ENCODE assay signal across 13 mouse cellular contexts in genomic region chr5:99597701-99598100, GRCm38 (mm10).
DNase-seq lines count a peak whose midpoint lies in the region; ATAC-seq and TF ChIP-seq lines count a peak whose summit lies in the region.
"Had no signal": no experiment of that assay in that cellular context is flagged by ENCODE, and none has a peak within 500 bp of the region (broad histone marks: within the 10 kb centered on the region; RNA-seq: fewer than 3 reads in every experiment).

No protein-coding gene starts in this region.

- no peaks in the 10 kb centered on the region; the same call in 1 of the 2 replicates for H3K36me3 ChIP-seq in hindbrain, embryonic 13.5 days
- no peaks in the 10 kb centered on the region for H3K36me3 ChIP-seq in hindbrain, embryonic 11.5 days (ENCODE audit: control insufficient read depth, insufficient read depth, low read length)
- no peaks in the 10 kb centered on the region for H3K36me3 ChIP-seq in neural tube, embryonic 13.5 days
- no peaks in the 10 kb centered on the region for H3K36me3 ChIP-seq in forebrain, embryonic 15.5 days
- H3K36me3 ChIP-seq: limb, embryonic 12.5 days had no signal

- 43% methylated on average over 7 of the region's 7 CpGs for WGBS in hindbrain, embryonic 13.5 days
- 60% methylated on average over 7 of the region's 7 CpGs for WGBS in hindbrain, embryonic 11.5 days
- 18% methylated on average over 7 of the region's 7 CpGs for WGBS in neural tube, embryonic 13.5 days
- 35% methylated on average over 7 of the region's 7 CpGs for WGBS in forebrain, embryonic 15.5 days

- H3K4me1 ChIP-seq in hindbrain, embryonic 13.5 days (replicated peaks), result peaks cover 33% of the 10 kb centered on the region
- H3K4me1 ChIP-seq in hindbrain, embryonic 11.5 days (replicated peaks; ENCODE audit: control insufficient read depth, insufficient read depth, low read length), result no peaks in the 10 kb centered on the region
- peaks cover 30% of the 10 kb centered on the region for H3K4me1 ChIP-seq in neural tube, embryonic 13.5 days (replicated peaks)
- H3K4me1 ChIP-seq in forebrain, embryonic 15.5 days, result peaks cover 30% of the 10 kb centered on the region

- ATAC-seq in hindbrain, embryonic 13.5 days (ENCODE audit: low FRiP score), result 0 out of 2 replicates have a peak, but pooled peaks have one; percentile 49
- no peak for ATAC-seq in hindbrain, embryonic 11.5 days (ENCODE audit: low FRiP score)
- peak; percentile 63 for ATAC-seq in neural tube, embryonic 13.5 days (ENCODE audit: low read depth)
- ATAC-seq in forebrain, embryonic 15.5 days (replicated peaks), result peak; percentile 69

- TF ChIP-seq CTCF in gastrocnemius, adult 2 months (IDR thresholded peaks at IDR 0.05), result no peak

- H3K27me3 ChIP-seq in hindbrain, embryonic 13.5 days, result peaks cover 4% of the 10 kb centered on the region; the same call in 1 of the 2 replicates
- H3K27me3 ChIP-seq in hindbrain, embryonic 11.5 days (ENCODE audit: control insufficient read depth, insufficient read depth, low read length), result no peaks in the 10 kb centered on the region
- no peaks in the 10 kb centered on the region for H3K27me3 ChIP-seq in neural tube, embryonic 13.5 days
- H3K27me3 ChIP-seq in forebrain, embryonic 15.5 days, result no peaks in the 10 kb centered on the region

- 0 out of 2 replicates have a peak overlapping the region, but pooled peaks have one; percentile 8 for H3K4me2 ChIP-seq in hindbrain, embryonic 13.5 days
- no peak overlapping the region for H3K4me2 ChIP-seq in hindbrain, embryonic 11.5 days (replicated peaks; ENCODE audit: low read depth, low read length)
- no peak overlapping the region for H3K4me2 ChIP-seq in neural tube, embryonic 13.5 days
- no peak overlapping the region for H3K4me2 ChIP-seq in forebrain, embryonic 15.5 days (replicated peaks)
- H3K4me2 ChIP-seq: limb, embryonic 12.5 days had no signal

- DNase-seq in hindbrain, embryonic 11.5 days (ENCODE audit: low spot score), result no peak
- DNase-seq in neural tube, embryonic 10.5 days (ENCODE audit: extremely low spot score, low spot score), result no peak
- no peak for DNase-seq in urinary bladder, adult 2 months (ENCODE audit: low spot score)
- no peak for DNase-seq in gastrocnemius, adult 2 months
- no peak for DNase-seq in urinary bladder, postnatal 4 days (ENCODE audit: low spot score in 2 of 2)
- DNase-seq: adrenal gland, adult 2 months; heart, postnatal 36 days; kidney, postnatal 14 days; lung, adult 18-20 months had no signal

- no peaks in the 10 kb centered on the region; the same call in 1 of the 2 replicates for H3K9me3 ChIP-seq in hindbrain, embryonic 13.5 days
- no peaks in the 10 kb centered on the region for H3K9me3 ChIP-seq in hindbrain, embryonic 11.5 days (ENCODE audit: control insufficient read depth, low read length)
- H3K9me3 ChIP-seq in neural tube, embryonic 13.5 days, result no peaks in the 10 kb centered on the region
- no peaks in the 10 kb centered on the region for H3K9me3 ChIP-seq in forebrain, embryonic 15.5 days

- intact Hi-C loops in gastrocnemius, adult 2 months (cut with DNase I), result no loop called here

- peak overlapping the region; percentile 77 for H3K27ac ChIP-seq in hindbrain, embryonic 13.5 days
- no peak overlapping the region for H3K27ac ChIP-seq in hindbrain, embryonic 11.5 days (ENCODE audit: low read depth, low read length)
- H3K27ac ChIP-seq in neural tube, embryonic 13.5 days (replicated peaks), result peak overlapping the region; percentile 71
- peak overlapping the region; percentile 79 for H3K27ac ChIP-seq in forebrain, embryonic 15.5 days (replicated peaks)
- no peak overlapping the region for H3K27ac ChIP-seq in gastrocnemius, adult 2 months
- H3K27ac ChIP-seq: limb, embryonic 12.5 days had no signal

- no peak overlapping the region; the same call in 1 of the 2 replicates for H3K9ac ChIP-seq in hindbrain, embryonic 13.5 days
- no peak overlapping the region for H3K9ac ChIP-seq in hindbrain, embryonic 11.5 days (ENCODE audit: low read depth, low read length)
- H3K9ac ChIP-seq in neural tube, embryonic 13.5 days, result peak overlapping the region; percentile 51; the same call in 1 of the 2 replicates
- no peak overlapping the region for H3K9ac ChIP-seq in forebrain, embryonic 15.5 days (replicated peaks)
- H3K9ac ChIP-seq: limb, embryonic 12.5 days had no signal

- no peak overlapping the region for H3K4me3 ChIP-seq in hindbrain, embryonic 13.5 days
- H3K4me3 ChIP-seq in hindbrain, embryonic 11.5 days (ENCODE audit: low read depth, low read length), result no peak overlapping the region
- no peak overlapping the region for H3K4me3 ChIP-seq in neural tube, embryonic 13.5 days
- no peak overlapping the region for H3K4me3 ChIP-seq in forebrain, embryonic 15.5 days
- no peak overlapping the region for H3K4me3 ChIP-seq in gastrocnemius, adult 2 months
- H3K4me3 ChIP-seq: limb, embryonic 12.5 days had no signal

Comparison
In these comparisons a context has a peak if more than half of its experiments do, and no peak if none do; other contexts are left out.
1. H3K27ac ChIP-seq: peak in hindbrain, embryonic 13.5 days (single experiment), neural tube, embryonic 13.5 days (single experiment) and forebrain, embryonic 15.5 days (single experiment); none in hindbrain, embryonic 11.5 days (single experiment) and gastrocnemius, adult 2 months (single experiment).